Mouse (Mus musculus) fat pad, adult 2 months (tissue): ENCODE data around the gene Chgb.

Experiments
- DNase-seq: peaks from one replicate; pipeline ENCODE4 v3.0.0-alpha.2; 2011; ENCODE audit warnings: low read depth, low spot score; ENCODE audit errors: extremely low read depth

Chgb gene

GRCm38 (mm10) chr2:132841071-132841470 lies 60.0 kb downstream of the Chgb start:
- no peak for DNase-seq
